Mouse (Mus musculus) brain, embryonic 14.5 days (tissue): ENCODE results near the gene Dlgap1.

ENCODE experiments used
- CTCF ChIP-seq: fragments of 200-500 bp; IDR thresholded peaks from 2 replicates; pipeline ENCODE4 v1.5.1; 2012; ENCODE audit warnings: inconsistent platforms, mild to moderate bottlenecking, moderate library complexity, borderline replicate concordance; ENCODE audit not compliant: insufficient read depth, insufficient read length; ENCODE audit errors: extremely low read depth
- POLR2A ChIP-seq: fragments of 200-500 bp; IDR thresholded peaks from 2 replicates; pipeline ENCODE4 v1.6.1; 2012; ENCODE audit warnings: mild to moderate bottlenecking, inconsistent platforms, borderline replicate concordance; ENCODE audit not compliant: poor library complexity, insufficient read depth, insufficient read length, severe bottlenecking; ENCODE audit errors: extremely low read depth

DNA sequence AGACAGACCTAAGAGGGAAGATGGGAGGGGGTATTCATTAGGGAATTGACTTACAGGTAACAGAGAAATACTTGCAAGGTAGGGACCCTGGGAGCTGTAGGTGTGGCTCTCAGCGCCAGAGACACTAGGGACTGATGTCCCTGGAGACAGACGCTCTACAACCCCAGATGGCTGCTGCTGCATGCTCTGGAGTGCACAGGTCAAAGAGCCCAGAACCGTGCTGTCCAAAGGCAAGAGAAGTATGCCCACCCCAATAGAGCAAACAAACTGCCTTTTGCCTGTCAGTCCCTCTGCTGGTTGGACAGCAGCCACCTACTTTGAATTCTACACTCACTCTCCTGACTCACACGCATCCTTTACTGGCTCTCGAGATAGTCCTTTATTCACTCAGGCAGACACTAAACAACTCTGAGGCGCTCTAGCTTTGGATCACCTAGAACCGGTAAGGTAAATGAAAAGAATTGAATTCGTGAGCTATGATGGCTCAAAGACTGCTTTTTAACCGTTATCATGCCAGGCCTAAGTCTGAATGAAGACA lies 333.1 kb downstream of the Dlgap1 start:
- TF ChIP-seq CTCF (no peak), POLR2A (no peak)
